Mouse (Mus musculus) liver, postnatal 0 days (tissue): Measurements from ENCODE around the gene Hoxd11.

ENCODE experiments used
- CTCF ChIP-seq: sonication (generic); IDR thresholded peaks from 2 replicates; pipeline ENCODE4 v1.5.1; 2016; ENCODE audit warnings: antibody characterized with exemption, low read depth
- EP300 ChIP-seq: IDR thresholded peaks from 2 replicates; pipeline ENCODE4 v1.6.1; 2016; ENCODE audit warnings: antibody characterized with exemption, low read depth, mild to moderate bottlenecking

DNA sequence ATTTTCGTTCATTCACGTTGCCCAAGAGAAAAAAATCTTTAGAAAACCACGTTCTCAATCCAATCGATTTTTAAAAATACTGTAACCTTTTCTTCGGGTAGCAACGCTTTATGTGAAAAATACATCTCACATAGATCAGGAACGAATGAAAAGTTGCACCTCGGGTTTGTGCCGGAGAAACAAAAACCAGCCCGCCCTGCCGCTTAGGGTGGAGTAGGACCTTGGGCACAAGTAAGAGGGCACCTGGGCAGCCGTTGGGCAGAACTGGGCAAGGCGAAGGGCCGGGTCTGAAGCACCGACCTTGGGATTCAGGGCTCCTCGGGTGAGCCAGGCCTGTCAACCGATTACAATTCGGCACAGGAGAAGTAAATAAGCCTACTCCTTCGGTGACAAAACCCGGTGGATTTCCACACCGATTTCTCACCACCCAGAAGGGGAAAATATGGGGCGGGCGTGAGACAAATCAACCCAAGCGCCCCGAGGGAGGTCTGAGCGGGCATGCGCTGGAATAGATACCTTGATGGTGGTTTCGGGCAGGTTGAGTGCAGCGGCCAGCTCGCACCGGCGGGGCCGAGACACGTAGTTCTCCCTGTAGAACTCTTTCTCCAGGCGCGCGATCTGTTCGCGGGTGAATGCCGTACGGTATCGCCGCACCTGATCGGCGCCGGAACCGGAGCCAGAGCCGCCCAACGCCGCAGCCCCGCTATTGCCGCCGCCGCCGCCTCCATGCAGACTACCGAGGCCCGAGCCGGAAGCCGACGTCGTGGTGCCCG, 21.9 kb upstream of the Hoxd11 start:
- TF ChIP-seq CTCF: no peak
- TF ChIP-seq EP300: no peak
